Mouse (Mus musculus) testis, adult 2 months (tissue): ENCODE measurements around the gene Vapa. TPM values are rescaled to one million over a fixed set of nuclear protein-coding genes. Genes with fewer than 3 reads are reported as not detected.

Experiments used
- H3K27ac ChIP-seq: fragments of 200-500 bp; 2 replicates; pipeline ENCODE4 v1.5.1; 2012; ENCODE audit warnings: low read depth, low read length; ENCODE audit not compliant: control insufficient read depth, insufficient read depth
- H3K27me3 ChIP-seq: fragments of 200-500 bp; 2 replicates; pipeline ENCODE4 v1.6.1; 2012; ENCODE audit warnings: mild to moderate bottlenecking, low read length, moderate library complexity; ENCODE audit not compliant: control insufficient read depth, insufficient read depth
- H3K36me3 ChIP-seq: fragments of 200-500 bp; 2 replicates; pipeline ENCODE4 v1.6.1; 2012; ENCODE audit warnings: mild to moderate bottlenecking, low read length; ENCODE audit not compliant: control insufficient read depth, insufficient read depth
- H3K4me1 ChIP-seq: fragments of 200-500 bp; 2 replicates; pipeline ENCODE4 v1.6.1; 2012; ENCODE audit warnings: low read length; ENCODE audit not compliant: control insufficient read depth, insufficient read depth
- H3K4me3 ChIP-seq: fragments of 200-500 bp; 2 replicates; pipeline ENCODE4 v1.5.1; 2012; ENCODE audit warnings: low read depth, mild to moderate bottlenecking, low read length, moderate library complexity, mixed read lengths; ENCODE audit not compliant: control insufficient read depth
- CTCF ChIP-seq: fragments of 200-500 bp; IDR thresholded peaks from 2 replicates; pipeline ENCODE4 v1.5.1; 2012; ENCODE audit warnings: low read depth, mild to moderate bottlenecking, inconsistent platforms, low read length, moderate library complexity; ENCODE audit not compliant: control insufficient read depth, insufficient read depth, insufficient replicate concordance
- POLR2A ChIP-seq: fragments of 200-500 bp; IDR thresholded peaks from 2 replicates; pipeline ENCODE4 v1.6.1; 2012; ENCODE audit warnings: low read depth, mild to moderate bottlenecking, inconsistent platforms, low read length, moderate library complexity; ENCODE audit not compliant: control insufficient read depth
- polyA plus RNA-seq: library from polyadenylated mRNA; depleted of rRNA; stranded (reverse); fragments of >200 nt; gene quantifications from 2 replicates; pipeline ENCODE4 v1.2.3, GENCODE M21; 2012

Vapa gene
- polyA plus RNA-seq, 1 experiment = 36.9 TPM

GRCm38 (mm10) chr17:65649175-65649493, 35.8 kb upstream of the Vapa start:
- peaks cover 10% of the 10 kb centered on the region for H3K4me1 ChIP-seq
- H3K36me3 ChIP-seq = no peaks in the 10 kb centered on the region
- TF ChIP-seq CTCF (no peak), POLR2A (no peak)
- H3K27me3 ChIP-seq = no peaks in the 10 kb centered on the region
- H3K27ac ChIP-seq = peak overlapping the region; percentile 50
- H3K4me3 ChIP-seq = peak overlapping the region; percentile 42

GRCm38 (mm10) chr17:65648371-65649174, 35.2 kb upstream of the Vapa start:
- H3K27ac ChIP-seq = peak overlapping the region; percentile 50
- H3K36me3 ChIP-seq = no peaks in the 10 kb centered on the region
- peaks cover 10% of the 10 kb centered on the region for H3K4me1 ChIP-seq
- TF ChIP-seq POLR2A = no peak; the same call in 1 of the 2 replicates
- TF ChIP-seq CTCF = no peak
- peak overlapping the region; percentile 42; the same call in 1 of the 2 replicates for H3K4me3 ChIP-seq
- no peaks in the 10 kb centered on the region for H3K27me3 ChIP-seq

- Histone ChIP-seq H3K4me1 (peaks cover 10% of the 10 kb centered on the region), H3K27me3 (no peaks in the 10 kb centered on the region), H3K27ac (peak overlapping the region; percentile 50), H3K36me3 (no peaks in the 10 kb centered on the region), H3K4me3 (no peak overlapping the region)
- TF ChIP-seq POLR2A (no peak), CTCF (no peak)
Observed at GRCm38 (mm10) chr17:65647961-65648360, 34.6 kb upstream of the Vapa start.

GRCm38 (mm10) chr17:65647226-65647625, 33.9 kb upstream of the Vapa start:
- Histone ChIP-seq H3K27me3 (no peaks in the 10 kb centered on the region), H3K36me3 (no peaks in the 10 kb centered on the region), H3K27ac (peak overlapping the region; percentile 64), H3K4me1 (peaks cover 10% of the 10 kb centered on the region), H3K4me3 (peak overlapping the region; percentile 3; the same call in 1 of the 2 replicates)
- TF ChIP-seq POLR2A = no peak
- TF ChIP-seq CTCF = no peak

GRCm38 (mm10) chr17:65643579-65643978, 30.2 kb upstream of the Vapa start:
- no peak for TF ChIP-seq POLR2A
- no peak for TF ChIP-seq CTCF
- Histone ChIP-seq H3K27ac (peak overlapping the region; percentile 74; the same call in 1 of the 2 replicates), H3K36me3 (no peaks in the 10 kb centered on the region), H3K4me1 (peaks cover 3% of the 10 kb centered on the region; the same call in 1 of the 2 replicates), H3K4me3 (peak overlapping the region; percentile 84), H3K27me3 (no peaks in the 10 kb centered on the region)

- Histone ChIP-seq H3K27me3 (no peaks in the 10 kb centered on the region), H3K36me3 (no peaks in the 10 kb centered on the region), H3K4me3 (peak overlapping the region; percentile 84), H3K27ac (peak overlapping the region; percentile 74), H3K4me1 (peaks cover 3% of the 10 kb centered on the region; the same call in 1 of the 2 replicates)
- TF ChIP-seq POLR2A = 0 out of 2 replicates have a peak, but pooled peaks have one; percentile 22
- no peak for TF ChIP-seq CTCF
Observed at GRCm38 (mm10) chr17:65643051-65643521, 29.7 kb upstream of the Vapa start.

GRCm38 (mm10) chr17:65642578-65642991, 29.2 kb upstream of the Vapa start:
- TF ChIP-seq CTCF (no peak), POLR2A (no peak)
- peaks cover 3% of the 10 kb centered on the region; the same call in 1 of the 2 replicates for H3K4me1 ChIP-seq
- peak overlapping the region; percentile 84 for H3K4me3 ChIP-seq
- peak overlapping the region; percentile 74 for H3K27ac ChIP-seq
- H3K36me3 ChIP-seq = no peaks in the 10 kb centered on the region
- no peaks in the 10 kb centered on the region for H3K27me3 ChIP-seq
